Mouse (Mus musculus) adrenal gland, adult 2 months (tissue): Measurements from ENCODE around the gene Kank2. TPM values are rescaled to one million over a fixed set of nuclear protein-coding genes. Genes with fewer than 3 reads are reported as not detected.

Source experiments
- DNase-seq: peaks from one replicate; pipeline ENCODE4 v3.0.0; 2021
- polyA plus RNA-seq: library from polyadenylated mRNA; depleted of rRNA; stranded (reverse); fragments of >200 nt; gene quantifications from 2 replicates; pipeline ENCODE4 v1.2.3, GENCODE M21; 2012
- total RNA-seq, 2 experiments: library from RNA; stranded (reverse); gene quantifications; 2 replicates each; pipeline ENCODE4 v1.2.3; 2021

Kank2 gene
- total and polyA plus RNA-seq, 3 experiments = 28.4 to 67.8 (median 56.2) TPM

GRCm38 (mm10) chr9:21749382-21750118, 49.0 kb downstream of the Kank2 start:
- no peak for DNase-seq

DNA sequence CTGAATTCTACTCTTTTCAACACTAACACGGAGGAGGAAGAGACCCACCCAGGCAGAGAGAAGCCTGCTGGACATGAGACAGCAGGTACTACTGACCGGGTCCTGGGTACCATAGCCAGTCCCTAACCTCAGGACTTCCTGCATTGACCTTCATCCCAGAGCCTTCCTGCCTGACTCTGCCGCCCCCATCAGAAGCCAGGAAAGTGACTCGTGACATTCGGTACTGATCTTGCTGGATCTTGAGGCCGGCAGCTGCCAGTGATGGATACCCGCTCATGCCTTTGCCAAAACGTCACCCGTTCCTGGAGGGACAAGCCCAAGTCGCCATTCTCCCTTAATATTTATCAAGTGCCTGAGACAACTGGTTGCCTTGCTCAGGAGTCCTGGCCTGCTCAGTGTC, 50.1 kb downstream of the Kank2 start:
- DNase-seq = no peak

- peak; percentile 82 for DNase-seq
These were observed 50.5 kb downstream of the Kank2 start for GRCm38 (mm10) chr9:21748033-21748432.

- no peak for DNase-seq
These were observed 51.2 kb downstream of the Kank2 start for GRCm38 (mm10) chr9:21747238-21747774.

DNA sequence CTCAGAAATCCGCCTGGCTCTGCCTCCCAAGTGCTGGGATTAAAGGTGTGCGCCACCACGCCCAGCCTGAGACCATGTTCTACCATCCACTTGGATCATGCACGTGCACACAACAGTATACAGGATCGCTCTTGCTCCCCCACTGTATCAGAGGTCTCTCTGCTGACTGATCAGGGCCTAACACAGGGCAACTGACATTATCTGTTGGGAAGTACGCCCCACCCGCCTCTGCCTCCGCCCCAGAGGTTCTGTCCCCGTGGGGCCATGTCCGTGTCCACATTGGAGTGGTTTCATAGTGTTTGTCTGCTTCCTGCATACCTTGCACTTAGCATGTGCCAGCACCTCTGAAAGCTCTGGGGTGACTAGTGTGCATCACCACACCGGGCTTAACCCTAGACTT, 57.0 kb downstream of the Kank2 start:
- DNase-seq = no peak

DNA sequence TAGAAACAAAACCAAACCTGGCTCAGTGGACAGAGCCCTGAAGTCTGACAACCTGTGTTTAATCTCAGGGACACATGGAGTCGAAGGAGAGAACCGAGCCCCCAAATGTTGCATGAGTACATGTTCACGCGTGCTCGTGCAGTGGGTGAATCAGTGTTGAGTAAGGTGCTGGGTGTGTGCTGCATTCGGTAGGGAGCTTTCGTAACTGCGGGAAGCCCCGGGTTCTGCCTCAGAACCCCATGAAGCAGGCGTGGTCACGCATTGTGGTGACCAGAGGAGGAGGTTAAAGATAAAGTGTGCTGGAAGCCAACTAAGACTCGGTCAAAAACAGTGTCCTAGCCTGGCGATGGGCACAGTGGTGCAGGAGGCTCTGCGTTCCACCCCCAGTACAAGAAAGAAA, 58.1 kb downstream of the Kank2 start:
- no peak for DNase-seq

DNA sequence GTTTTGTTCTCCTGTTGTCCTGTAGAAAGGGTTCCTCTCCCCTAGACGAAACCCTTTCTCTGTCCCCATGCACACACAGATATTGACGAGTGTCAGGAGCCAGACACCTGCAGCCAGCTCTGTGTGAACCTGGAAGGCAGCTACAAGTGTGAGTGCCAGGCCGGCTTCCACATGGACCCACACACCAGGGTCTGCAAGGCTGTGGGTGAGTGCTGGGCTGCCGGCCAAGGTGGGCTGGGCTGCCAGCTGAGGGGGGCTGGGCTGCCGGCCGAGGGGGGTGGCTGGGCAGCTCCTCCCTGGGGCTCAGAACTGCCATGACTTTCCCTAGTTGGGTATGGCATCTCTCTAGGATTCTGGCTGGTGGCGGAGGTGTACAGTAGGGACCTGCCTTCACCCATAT, 59.8 kb downstream of the Kank2 start:
- no peak for DNase-seq

DNA sequence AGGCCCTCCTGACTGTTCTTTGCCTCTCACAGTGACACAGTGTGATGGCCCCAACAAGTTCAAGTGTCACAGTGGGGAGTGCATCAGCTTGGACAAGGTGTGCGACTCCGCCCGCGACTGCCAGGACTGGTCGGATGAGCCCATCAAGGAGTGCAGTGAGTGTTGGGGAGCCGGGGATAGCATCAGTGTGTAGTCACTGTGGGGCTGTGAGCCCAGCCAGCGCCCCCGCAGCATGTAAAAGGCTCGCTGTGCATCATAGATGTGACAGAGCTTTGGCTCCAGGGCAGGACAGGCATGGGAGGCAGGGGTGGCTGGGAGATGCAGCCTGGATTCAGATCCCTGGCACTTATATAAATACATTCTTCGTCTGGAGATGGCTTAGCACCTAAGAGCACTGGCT, 61.4 kb downstream of the Kank2 start:
- no peak for DNase-seq

DNA sequence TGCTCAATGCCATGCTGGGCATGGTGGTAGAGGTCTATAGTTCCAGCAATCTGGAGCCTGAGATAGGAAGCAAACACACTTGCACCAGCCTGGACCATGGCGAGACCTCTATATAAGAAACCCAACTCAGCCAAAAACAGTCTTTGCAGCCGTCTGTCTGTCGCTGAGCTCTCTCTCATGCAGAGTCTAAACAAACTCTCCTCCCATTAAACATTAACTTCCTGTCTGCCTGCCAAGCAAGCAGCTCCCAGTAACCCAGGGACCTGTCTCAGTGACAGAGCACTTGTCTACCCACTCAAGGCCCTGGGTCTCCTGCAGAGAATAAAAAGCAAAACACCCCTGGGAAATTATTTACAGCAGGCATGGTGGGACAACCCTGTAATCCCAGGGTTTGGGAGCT, 62.0 kb downstream of the Kank2 start:
- no peak for DNase-seq

GRCm38 (mm10) chr9:21735126-21735525, 63.4 kb downstream of the Kank2 start:
- peak; percentile 57 for DNase-seq

- no peak for DNase-seq
These were observed 64.6 kb downstream of the Kank2 start for GRCm38 (mm10) chr9:21733989-21734388.

DNA sequence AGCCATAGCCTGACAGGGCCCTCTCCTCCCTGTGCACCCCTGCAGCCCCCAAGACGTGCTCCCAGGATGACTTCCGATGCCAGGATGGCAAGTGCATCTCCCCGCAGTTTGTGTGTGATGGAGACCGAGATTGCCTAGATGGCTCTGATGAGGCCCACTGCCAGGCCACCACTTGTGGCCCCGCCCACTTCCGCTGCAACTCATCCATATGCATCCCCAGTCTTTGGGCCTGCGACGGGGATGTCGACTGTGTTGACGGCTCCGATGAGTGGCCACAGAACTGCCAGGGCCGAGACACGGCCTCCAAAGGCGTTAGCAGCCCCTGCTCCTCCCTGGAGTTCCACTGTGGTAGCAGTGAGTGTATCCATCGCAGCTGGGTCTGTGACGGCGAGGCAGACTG, 65.1 kb downstream of the Kank2 start:
- no peak for DNase-seq

GRCm38 (mm10) chr9:21732288-21732687, 66.3 kb downstream of the Kank2 start:
- DNase-seq = no peak

DNA sequence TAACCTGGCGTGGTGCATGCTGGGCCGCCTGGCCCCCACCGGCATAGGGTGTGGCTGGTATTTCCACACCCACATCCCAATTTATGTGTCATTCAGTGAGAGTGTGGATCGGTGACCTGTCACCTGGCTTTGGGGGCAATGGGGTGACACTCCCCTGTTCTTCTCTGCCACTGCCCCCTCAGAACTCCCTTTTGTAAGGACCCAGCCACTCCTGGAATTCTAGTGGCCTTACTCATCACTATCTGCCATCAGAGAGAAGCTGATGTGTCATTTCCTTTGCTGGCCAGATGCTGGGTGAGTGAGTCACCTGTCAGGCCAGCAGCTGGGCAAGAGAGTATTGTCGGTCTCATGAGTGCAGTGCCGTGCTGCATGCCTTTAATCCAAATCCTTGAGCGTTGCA, 69.3 kb downstream of the Kank2 start:
- peak; percentile 84 for DNase-seq

DNA sequence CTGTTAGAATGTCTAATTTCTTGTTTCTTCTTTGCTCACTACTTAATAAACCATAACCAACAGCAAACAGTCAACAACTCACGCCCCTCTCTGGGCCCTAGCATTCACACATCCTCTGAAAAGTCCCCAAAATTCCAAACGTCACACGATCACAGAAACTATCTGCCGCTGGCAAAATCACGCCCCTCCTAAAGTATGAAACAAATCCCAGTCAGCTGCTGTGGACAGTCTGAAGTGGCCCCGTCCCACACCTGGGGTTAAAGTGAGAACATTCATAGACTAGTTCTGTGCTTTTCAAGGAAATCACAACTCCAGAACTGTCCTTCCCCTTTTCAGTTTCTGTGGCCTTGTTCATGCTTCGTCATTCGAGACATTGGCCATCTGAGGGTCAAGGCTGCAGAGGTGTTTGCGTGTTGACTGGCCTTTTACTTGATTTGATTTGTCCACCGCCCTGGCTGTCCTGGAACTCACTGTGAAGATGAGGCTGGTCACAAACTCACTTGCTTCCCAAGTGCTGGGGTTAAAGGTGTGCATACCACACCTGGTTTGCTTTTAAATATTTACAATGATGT, 70.2 kb downstream of the Kank2 start:
- DNase-seq = peak; percentile 74

- DNase-seq = peak; percentile 48
These were observed 72.1 kb downstream of the Kank2 start for GRCm38 (mm10) chr9:21726218-21726975.

DNA sequence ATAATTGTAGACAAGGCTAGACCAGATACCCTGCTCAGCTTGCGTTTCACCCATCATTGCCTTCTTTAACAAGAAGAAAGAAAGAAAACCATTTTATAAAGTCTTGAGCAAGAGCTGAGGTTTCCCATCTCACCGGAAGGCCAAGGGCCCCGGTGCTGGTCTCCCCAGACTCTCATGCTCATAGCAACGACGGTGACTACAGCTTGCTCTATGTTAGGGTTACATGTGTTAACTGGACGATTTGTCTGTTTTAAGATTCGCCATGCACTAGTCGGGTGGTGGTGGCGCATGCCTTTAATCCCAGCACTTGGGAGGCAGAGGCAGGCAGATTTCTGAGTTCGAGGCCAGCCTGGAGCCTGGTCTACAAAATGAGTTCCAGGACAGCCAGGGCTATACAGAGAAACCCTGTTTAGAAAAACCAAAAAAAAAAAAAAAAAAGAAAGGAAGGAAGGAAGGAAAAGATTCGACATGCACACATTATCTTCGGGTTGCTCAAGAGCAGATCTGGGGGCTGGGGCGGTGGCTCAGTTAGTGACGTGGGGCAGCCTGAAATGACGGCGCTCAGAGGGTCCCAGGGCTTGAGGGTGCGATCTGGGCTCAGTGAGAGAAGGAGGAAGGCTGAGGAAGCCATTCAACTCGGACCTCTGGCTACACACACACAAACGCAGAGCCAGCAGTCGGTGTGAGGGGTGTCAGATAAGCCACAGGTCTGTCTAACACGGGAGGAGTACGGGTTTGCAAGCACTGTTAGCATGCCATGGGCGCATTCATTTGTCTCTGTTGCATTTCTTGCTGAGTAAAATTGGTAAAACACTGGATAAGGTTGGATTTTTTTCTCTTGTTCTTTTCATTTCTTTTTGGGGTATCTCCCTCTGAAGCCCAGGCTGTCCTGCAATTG, 73.1 kb downstream of the Kank2 start:
- no peak for DNase-seq

DNA sequence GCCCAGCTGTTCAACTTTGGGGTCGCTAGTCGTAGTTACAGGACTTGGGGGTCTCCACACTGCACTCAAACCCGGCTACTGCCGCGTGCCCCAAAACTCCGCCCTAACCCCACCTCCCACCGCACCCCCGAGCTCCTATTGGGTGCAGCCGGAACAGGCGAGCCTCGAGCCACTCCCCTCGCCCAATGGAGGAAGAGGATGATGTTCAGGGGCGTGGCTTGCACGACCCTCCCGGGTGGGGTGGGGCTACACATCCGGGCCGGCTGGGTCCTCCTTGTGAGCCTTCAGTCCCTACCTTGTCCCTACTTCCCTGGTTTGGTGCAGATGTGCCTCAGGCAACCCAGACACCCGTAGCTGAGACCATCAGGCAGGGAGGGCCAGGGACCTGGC, 74.4 kb downstream of the Kank2 start:
- DNase-seq = peak; percentile 97

DNA sequence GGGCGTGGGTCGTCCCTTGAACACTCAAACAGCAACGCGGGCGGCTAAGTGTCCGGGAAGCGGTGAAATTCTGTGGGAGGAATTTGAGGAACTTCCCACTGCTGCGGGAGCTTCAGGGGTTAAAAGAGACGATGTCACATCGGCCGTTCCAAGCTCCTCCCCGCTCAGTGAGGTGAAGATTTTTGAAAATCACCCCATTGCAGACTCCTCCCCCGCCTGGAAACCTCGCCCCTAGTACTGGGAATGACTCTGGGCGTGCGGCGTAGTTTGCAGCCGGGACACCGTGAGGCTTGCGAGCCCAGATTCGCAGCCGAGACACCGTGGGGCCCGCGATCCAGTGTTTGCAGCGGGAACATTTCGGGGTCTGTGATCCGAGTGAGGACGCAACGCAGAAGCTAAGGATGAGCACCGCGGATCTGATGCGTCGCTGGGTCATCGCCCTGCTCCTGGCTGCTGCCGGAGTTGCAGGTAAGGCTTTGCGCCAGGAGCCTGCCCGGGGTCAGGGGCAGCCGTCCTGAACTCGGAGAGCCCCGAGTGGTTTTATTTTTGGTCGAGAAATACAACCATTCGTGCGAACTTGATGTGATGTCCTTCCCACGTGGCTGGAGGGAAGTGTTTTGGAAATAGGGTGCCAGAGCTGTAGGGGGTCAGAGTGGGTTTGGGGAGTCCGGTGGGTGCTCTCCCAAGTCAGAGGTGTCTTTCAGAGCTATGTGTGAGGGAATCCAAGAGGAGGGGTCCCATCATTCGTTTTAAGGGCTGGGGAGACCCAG, 75.0 kb downstream of the Kank2 start, which contains the start of gene Ldlr:
Gene Ldlr, plus strand, starts transcription at position 107 of the 770 bp plus-strand sequence.
- peak; percentile 94 for DNase-seq

GRCm38 (mm10) chr9:21721036-21721435, 77.5 kb downstream of the Kank2 start:
- DNase-seq = peak; percentile 33

- DNase-seq = no peak
These were observed 81.5 kb downstream of the Kank2 start for GRCm38 (mm10) chr9:21717015-21717414.
